Mouse (Mus musculus): ENCODE measurements around the gene Gramd1b.

DNA sequence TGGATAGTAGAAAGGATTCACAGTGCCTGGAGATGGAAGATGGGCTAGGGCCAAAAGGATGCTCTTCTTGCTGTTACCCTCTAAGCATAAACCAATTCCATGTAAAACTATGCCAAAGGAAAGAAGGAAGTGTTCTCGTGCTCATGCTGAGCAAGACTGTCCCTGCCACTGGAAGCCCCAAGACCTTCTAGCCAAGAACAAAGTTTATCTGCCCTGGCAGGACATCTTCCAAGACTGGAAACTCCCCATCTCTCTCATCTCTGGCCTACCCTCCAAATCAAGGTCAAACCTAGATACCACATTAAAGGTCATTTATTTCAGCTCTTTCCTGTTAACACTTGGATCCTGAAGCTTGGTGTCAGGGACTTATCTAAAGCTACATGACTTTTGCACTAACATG, 236.3 kb downstream of the Gramd1b start:
- no peak for TF ChIP-seq POLR2A (IDR thresholded peaks at IDR 0.05; ENCODE audit: borderline replicate concordance, low read depth, low read length)
- no peak for TF ChIP-seq CTCF (IDR thresholded peaks at IDR 0.05; ENCODE audit: low read depth, low read length)

Measured in bone marrow macrophage, adult 2 months (primary cell).